Mouse (Mus musculus): Measurements from ENCODE around the gene Trp53. TPM values are rescaled to one million over a fixed set of nuclear protein-coding genes. Genes with fewer than 3 reads are reported as not detected.

The Trp53 gene
- polyA plus RNA-seq, 1 experiment from 2014 or later, result 32.6 TPM

DNA sequence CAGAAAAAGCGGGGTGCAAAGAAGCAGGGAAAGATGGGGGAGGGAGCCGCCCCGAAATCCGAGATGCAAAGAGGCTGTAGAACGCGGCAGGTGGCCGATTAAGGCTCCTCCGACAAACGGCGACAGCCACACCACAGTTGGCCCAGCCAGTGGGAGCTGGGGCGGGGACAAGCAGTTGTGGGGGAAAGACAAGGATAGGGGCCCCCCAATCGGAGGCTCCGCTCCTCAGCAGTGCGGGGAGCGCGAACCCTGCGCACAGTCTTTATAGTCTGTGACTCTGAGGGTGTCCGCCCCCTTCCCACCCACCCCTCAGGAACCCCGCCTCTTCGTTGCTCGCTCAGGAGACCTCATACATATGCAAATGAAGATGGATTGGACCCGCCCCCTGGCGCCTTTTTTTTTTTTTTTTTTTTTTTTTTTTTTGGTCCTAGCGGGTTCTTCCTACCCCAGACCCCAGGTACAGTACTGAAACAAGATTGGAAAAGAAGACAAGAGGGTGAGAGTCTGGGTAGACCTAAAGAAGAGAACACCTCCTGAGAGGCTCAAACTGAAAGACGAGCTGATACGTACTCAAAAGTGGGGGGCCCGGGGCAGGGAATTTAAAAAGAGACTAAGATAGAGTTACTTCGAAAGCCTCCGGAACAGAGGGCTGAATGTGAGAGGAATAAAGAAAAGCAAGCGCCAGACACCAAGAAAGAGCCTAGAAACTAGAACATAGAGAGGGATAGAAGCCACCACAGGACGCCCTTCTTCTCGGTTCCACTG is 25.7 kb downstream of the Trp53 start, which contains the start of gene Atp1b2:
Gene Atp1b2, minus strand, starts transcription at position 217 of the 765 bp plus-strand sequence.
- Histone ChIP-seq H3K4me3 (ENCODE audit: low read depth, low read length) (peak within 1 kb of the TSS; percentile 59), H3K9ac (replicated peaks) (peak within 1 kb of the TSS; percentile 67), H3K27me3 (ENCODE audit: insufficient read depth, low read length) (peaks cover 7% of the 10 kb centered on the region; the same call in 1 of the 2 replicates), H3K4me1 (ENCODE audit: insufficient read depth) (peaks cover 31% of the 10 kb centered on the region), H3K36me3 (replicated peaks; ENCODE audit: insufficient read depth, low read length) (no peaks in the 10 kb centered on the region), H3K9me3 (ENCODE audit: low read length) (no peaks in the 10 kb centered on the region), H3K4me2 (ENCODE audit: low read depth, low read length) (peak within 1 kb of the TSS; percentile 100), H3K27ac (ENCODE audit: low read depth) (peak within 1 kb of the TSS; percentile 76)
- ATAC-seq (peak; percentile 89), DNase-seq (peak; percentile 86)
- WGBS (ENCODE audit: insufficient replicate concordance), result 2% methylated on average over 32 of the region's 32 CpGs
- peak; percentile 38 for TF ChIP-seq EP300 (IDR thresholded peaks at IDR 0.05; ENCODE audit: low read depth)
- TF ChIP-seq CTCF (IDR thresholded peaks at IDR 0.05; ENCODE audit: low read depth), result no peak

DNA sequence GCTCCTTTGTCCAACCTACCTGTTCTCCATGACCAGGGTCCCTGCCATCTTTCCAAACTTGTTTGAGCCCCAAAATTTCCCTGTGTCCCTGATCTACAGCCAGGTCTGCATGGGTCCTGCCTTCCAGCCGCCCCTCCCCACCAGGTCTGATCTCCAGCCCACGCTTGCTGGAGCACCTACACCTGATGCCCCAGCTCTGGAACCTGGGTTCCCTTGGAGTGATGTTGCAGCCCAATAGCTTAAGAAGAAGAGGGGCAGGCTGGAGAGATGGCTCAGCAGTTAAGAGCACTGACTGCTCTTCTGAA is 26.3 kb downstream of the Trp53 start:
- Histone ChIP-seq H3K4me3 (ENCODE audit: low read depth, low read length) (peak overlapping the region; percentile 59), H3K9me3 (ENCODE audit: low read length) (no peaks in the 10 kb centered on the region), H3K4me2 (ENCODE audit: low read depth, low read length) (peak overlapping the region; percentile 100), H3K27ac (ENCODE audit: low read depth) (peak overlapping the region; percentile 76), H3K9ac (replicated peaks) (peak overlapping the region; percentile 67), H3K36me3 (replicated peaks; ENCODE audit: insufficient read depth, low read length) (no peaks in the 10 kb centered on the region), H3K4me1 (ENCODE audit: insufficient read depth) (peaks cover 28% of the 10 kb centered on the region), H3K27me3 (ENCODE audit: insufficient read depth, low read length) (peaks cover 7% of the 10 kb centered on the region; the same call in 1 of the 2 replicates)
- no peak for TF ChIP-seq EP300 (IDR thresholded peaks at IDR 0.05; ENCODE audit: low read depth)
- no peak for TF ChIP-seq CTCF (IDR thresholded peaks at IDR 0.05; ENCODE audit: low read depth)
- ATAC-seq (no peak), DNase-seq (no peak)
- 68% methylated on average over 2 of the region's 2 CpGs for WGBS (ENCODE audit: insufficient replicate concordance)

GRCm38 (mm10) chr11:69606832-69607231 is 26.7 kb downstream of the Trp53 start:
- Histone ChIP-seq H3K27ac (ENCODE audit: low read depth) (no peak overlapping the region), H3K27me3 (ENCODE audit: insufficient read depth, low read length) (peaks cover 7% of the 10 kb centered on the region; the same call in 1 of the 2 replicates), H3K4me1 (ENCODE audit: insufficient read depth) (peaks cover 24% of the 10 kb centered on the region), H3K9me3 (ENCODE audit: low read length) (no peaks in the 10 kb centered on the region), H3K4me3 (ENCODE audit: low read depth, low read length) (no peak overlapping the region), H3K36me3 (replicated peaks; ENCODE audit: insufficient read depth, low read length) (no peaks in the 10 kb centered on the region), H3K4me2 (ENCODE audit: low read depth, low read length) (no peak overlapping the region), H3K9ac (replicated peaks) (no peak overlapping the region)
- TF ChIP-seq CTCF (IDR thresholded peaks at IDR 0.05; ENCODE audit: low read depth) (no peak), EP300 (IDR thresholded peaks at IDR 0.05; ENCODE audit: low read depth) (no peak)
- WGBS (ENCODE audit: insufficient replicate concordance), result 76% methylated on average over 2 of the region's 2 CpGs
- ATAC-seq (no peak), DNase-seq (no peak)

DNA sequence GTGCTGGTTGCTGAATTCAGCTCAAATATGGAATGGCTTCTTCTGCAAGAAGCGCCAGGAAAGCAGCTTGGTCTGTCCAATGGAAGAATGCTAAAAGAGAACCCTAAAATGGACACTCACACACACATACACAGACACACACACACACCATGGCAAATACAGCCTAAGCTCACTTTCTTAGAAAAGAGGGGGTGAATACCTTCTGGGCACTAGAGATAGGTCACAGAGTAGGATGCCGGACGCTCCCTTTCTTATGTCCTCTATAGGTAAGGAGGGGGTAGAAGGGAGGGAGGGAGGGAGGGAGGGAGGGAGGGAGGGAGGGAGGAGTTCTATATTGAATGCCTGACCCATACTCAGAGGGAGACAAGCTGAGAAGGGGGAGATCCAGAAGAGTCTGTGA is 28.4 kb downstream of the Trp53 start:
- H3K4me1 ChIP-seq (ENCODE audit: insufficient read depth), result peaks cover 16% of the 10 kb centered on the region
- no peaks in the 10 kb centered on the region for H3K36me3 ChIP-seq (replicated peaks; ENCODE audit: insufficient read depth, low read length)
- H3K9me3 ChIP-seq (ENCODE audit: low read length), result no peaks in the 10 kb centered on the region
- H3K4me3 ChIP-seq (ENCODE audit: low read depth, low read length), result no peak overlapping the region
- no peak overlapping the region for H3K9ac ChIP-seq (replicated peaks)
- ATAC-seq (no peak), DNase-seq (no peak)
- peaks cover 7% of the 10 kb centered on the region; the same call in 1 of the 2 replicates for H3K27me3 ChIP-seq (ENCODE audit: insufficient read depth, low read length)
- no peak for TF ChIP-seq EP300 (IDR thresholded peaks at IDR 0.05; ENCODE audit: low read depth)
- TF ChIP-seq CTCF (IDR thresholded peaks at IDR 0.05; ENCODE audit: low read depth), result no peak
- 62% methylated on average over 3 of the region's 3 CpGs for WGBS (ENCODE audit: insufficient replicate concordance)
- peak overlapping the region; percentile 7; the same call in 1 of the 2 replicates for H3K27ac ChIP-seq (ENCODE audit: low read depth)
- H3K4me2 ChIP-seq (ENCODE audit: low read depth, low read length), result no peak overlapping the region

GRCm38 (mm10) chr11:69609416-69609815 is 29.3 kb downstream of the Trp53 start:
- Histone ChIP-seq H3K9ac (replicated peaks) (no peak overlapping the region), H3K4me3 (ENCODE audit: low read depth, low read length) (no peak overlapping the region), H3K9me3 (ENCODE audit: low read length) (no peaks in the 10 kb centered on the region), H3K4me1 (ENCODE audit: insufficient read depth) (peaks cover 18% of the 10 kb centered on the region), H3K36me3 (replicated peaks; ENCODE audit: insufficient read depth, low read length) (no peaks in the 10 kb centered on the region), H3K4me2 (ENCODE audit: low read depth, low read length) (no peak overlapping the region), H3K27ac (ENCODE audit: low read depth) (no peak overlapping the region), H3K27me3 (ENCODE audit: insufficient read depth, low read length) (peaks cover 7% of the 10 kb centered on the region; the same call in 1 of the 2 replicates)
- 45% methylated on average over 7 of the region's 7 CpGs for WGBS (ENCODE audit: insufficient replicate concordance)
- TF ChIP-seq CTCF (IDR thresholded peaks at IDR 0.05; ENCODE audit: low read depth) (no peak), EP300 (IDR thresholded peaks at IDR 0.05; ENCODE audit: low read depth) (peak; percentile 76)
- DNase-seq (no peak), ATAC-seq (no peak)

DNA sequence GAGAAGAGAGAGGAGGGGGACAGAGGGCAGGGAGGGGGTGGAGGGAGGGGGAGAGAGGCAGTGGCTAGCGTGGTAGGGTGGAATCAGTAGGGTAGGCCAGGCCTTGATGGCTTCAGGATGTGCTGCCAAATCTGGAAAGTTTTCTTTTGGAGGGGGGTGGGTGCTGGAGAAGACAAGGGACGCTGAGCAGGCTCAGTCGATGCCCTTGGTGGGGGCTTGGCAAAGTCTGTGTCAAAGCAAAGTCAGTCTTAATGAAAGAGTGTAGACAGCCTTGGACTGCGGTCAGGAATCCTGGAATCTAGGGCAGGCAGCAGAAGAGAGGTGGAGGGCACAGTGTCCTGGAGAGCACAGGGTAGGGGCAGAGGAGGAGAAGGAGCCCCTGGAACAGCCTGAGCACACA is 30.7 kb downstream of the Trp53 start:
- DNase-seq, result no peak
- Histone ChIP-seq H3K36me3 (replicated peaks; ENCODE audit: insufficient read depth, low read length) (no peaks in the 10 kb centered on the region), H3K4me2 (ENCODE audit: low read depth, low read length) (no peak overlapping the region), H3K4me1 (ENCODE audit: insufficient read depth) (peaks cover 8% of the 10 kb centered on the region), H3K27ac (ENCODE audit: low read depth) (no peak overlapping the region), H3K4me3 (ENCODE audit: low read depth, low read length) (no peak overlapping the region), H3K9ac (replicated peaks) (no peak overlapping the region), H3K27me3 (ENCODE audit: insufficient read depth, low read length) (no peaks in the 10 kb centered on the region), H3K9me3 (ENCODE audit: low read length) (no peaks in the 10 kb centered on the region)
- WGBS (ENCODE audit: insufficient replicate concordance), result 73% methylated on average over 4 of the region's 4 CpGs
- no peak for ATAC-seq
- no peak for TF ChIP-seq CTCF (IDR thresholded peaks at IDR 0.05; ENCODE audit: low read depth)
- no peak for TF ChIP-seq EP300 (IDR thresholded peaks at IDR 0.05; ENCODE audit: low read depth)

Data from liver, postnatal 0 days (tissue).